Mouse (Mus musculus) T-helper 17 cell (primary cell): ENCODE results near the gene Mipep.

Experiments
- in situ Hi-C, 2 experiments: fragments of 300-600 bp; cut with MboI, MseI; formaldehyde crosslinking; loops; 1 replicate in 1 of 2; 2 replicates in 1 of 2; pipeline ENCODE4 v1.15.1; 2025; ENCODE audit warnings: high pct_unique_total_duplicates in 2 of 2

The Mipep gene

DNA sequence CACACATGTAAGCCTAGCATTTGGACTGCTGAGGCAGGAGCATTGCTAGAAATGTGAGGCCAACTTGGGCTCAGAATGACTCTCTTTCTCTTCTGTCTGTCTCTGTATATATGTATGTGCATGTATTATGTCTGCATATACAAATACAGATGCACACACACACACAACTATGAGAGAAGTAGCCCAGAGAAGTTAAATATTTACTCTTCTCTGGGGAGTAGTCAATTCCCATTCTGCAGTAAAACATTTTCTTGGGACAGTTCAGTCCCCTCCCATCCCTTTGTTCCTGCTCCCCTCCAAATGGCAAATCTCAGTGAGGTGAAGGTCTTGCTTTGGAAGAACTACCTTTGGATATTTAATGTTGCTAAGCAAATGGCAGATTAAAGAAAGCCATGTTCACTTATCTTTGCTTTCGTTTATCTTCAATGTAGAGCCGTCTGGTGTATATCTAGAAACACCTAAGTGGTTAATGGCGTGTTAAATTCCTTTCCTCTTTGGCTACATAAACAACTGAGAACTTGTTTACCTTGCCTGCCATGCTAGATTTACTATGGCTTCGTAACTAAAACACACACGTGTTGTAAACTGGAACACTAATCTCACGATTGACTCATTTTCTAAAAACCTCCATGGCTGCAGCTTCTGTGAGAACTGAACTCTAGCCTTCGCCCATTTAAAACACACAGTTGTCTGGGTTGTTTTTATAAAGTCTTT is 72.0 kb downstream of the Mipep start:
- in situ Hi-C loops = no loop called here

DNA sequence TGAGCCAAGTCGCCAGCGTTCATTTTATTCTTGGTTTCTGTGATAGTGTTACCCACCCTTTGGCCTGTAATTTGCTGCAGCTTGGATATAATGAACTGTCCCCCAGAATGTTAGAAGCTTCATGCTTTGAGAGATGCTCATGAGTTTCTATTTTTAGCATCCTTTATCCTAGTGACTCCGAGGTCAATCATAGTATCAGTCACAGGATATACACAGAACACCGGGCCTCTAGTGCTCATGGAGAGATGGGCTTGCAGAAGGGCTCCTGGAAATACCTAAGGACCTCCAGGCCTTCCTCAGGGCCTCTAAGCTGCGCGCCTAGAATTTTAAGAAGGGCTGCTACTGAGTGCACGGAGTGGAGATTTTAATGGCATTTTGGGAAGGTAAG is 72.5 kb downstream of the Mipep start:
- in situ Hi-C loops = no loop called here

DNA sequence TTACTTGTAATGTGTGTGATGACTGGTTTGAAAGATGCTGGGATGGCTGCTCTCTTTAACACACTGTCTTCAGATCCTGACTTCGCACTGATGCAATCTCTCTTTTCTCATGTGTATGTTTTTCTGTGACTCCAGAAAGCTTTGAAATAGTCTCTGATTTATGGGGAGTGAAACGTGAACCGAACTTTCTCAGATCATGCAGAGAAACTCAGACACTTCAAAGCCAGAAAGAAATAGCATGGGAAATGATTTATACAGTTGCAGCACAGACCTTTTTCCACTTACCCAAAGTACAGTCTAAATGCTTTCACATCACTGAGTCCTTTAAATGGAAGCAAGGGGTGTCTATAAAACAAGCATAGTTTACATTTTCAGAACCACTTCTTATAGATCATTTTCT is 79.0 kb downstream of the Mipep start:
- in situ Hi-C loops = no loop called here

DNA sequence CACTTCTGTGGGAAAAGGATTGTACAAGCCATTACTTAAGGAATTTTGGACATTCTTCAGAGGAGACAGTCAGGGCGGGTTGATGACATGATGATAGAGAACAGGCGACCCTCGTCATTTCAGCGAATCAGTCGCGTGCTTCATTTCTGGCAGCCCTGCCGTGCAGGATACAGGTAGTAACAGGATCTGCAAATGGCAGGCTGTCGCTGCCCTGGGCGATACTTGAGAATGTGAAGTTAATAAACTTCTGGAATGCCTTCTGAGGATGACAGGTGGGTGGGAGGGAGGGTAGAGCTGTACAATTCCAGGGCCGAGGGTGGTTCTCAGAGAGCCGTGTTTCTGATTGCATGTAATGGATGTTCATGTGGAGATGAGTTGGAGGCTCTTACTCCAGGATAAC is 82.0 kb downstream of the Mipep start:
- in situ Hi-C loops = no loop called here

DNA sequence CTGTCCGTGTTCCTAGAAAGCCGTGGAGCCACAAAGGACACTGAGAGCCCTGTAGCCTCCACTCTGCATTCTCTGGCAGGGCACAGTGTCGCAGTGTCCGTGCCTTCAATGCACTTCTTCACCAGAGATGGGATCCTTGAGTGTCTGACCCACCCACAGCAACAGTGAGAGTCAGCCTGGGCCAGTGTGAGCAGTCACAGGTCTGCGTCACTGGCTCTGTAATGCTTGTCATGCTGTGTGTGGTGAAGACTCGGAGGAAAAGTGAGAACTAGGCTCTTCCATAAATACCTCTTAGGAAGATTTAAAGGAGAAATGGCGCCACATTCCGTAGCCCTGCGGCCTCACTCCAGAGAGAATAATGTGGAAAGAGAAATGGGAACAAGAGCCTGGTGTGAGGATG is 84.0 kb downstream of the Mipep start:
- in situ Hi-C loops = no loop called here

DNA sequence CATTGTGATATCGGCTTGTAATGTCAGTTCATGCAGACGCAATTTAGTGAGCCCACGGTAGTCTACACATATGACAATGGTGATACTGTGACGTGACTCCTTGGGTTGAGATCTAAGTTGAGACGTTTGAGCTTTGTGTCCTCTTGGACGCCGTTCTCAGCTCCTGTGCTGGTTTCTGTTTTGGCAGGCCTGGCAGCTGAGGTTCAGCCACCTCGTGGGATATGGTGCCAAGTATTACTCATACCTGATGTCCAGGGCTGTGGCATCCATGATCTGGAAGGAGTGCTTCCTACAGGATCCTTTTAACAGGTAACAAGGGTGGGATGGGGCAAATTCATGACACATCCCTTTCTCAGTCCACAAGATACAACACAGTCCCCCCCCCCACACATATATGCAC is 87.5 kb downstream of the Mipep start:
- in situ Hi-C loops = loop anchor here in 1 of 2 experiments (5.0 kb wide), 1 partner anchor 35 kb away; no protein-coding TSS in a partner anchor

DNA sequence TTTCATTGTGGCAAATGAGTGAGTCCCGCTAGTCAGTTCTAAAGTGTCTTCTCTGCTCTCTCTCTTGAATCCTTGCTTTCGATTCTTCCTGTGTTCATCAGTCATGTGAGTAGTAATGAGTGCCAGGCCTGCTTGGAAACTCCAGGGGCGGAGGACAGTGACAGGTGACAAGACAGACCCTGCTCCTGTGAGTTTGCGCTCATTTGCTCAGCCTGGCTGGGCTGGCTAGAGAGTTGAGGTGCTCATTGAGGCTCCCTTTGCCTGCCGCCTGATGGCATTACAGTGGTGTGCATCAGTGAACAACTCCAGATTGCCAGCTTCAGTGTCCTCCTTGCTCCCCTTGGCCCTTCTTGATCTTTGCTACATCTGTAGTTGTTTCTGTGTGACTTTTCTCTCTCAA is 97.7 kb downstream of the Mipep start:
- in situ Hi-C loops = no loop called here

DNA sequence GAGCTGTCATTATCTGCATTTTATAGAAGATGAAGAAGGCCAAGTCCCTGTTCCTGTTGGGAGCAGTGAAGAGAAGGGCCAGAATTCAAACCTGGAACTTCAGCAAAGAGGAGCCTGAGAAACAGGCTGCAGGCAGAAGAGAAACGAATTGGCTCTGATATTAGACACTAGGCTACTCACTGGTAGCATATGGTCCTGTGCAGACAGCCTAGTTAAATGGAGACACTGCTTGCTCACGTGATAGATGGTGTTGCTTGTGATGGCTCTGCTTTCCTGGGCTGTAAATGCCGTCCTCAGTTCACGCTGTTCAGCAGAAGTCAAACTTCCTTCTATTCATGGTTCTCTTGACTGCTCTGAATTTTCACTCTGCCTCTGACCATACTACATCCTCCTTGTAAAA is 98.3 kb downstream of the Mipep start:
- in situ Hi-C loops = no loop called here

DNA sequence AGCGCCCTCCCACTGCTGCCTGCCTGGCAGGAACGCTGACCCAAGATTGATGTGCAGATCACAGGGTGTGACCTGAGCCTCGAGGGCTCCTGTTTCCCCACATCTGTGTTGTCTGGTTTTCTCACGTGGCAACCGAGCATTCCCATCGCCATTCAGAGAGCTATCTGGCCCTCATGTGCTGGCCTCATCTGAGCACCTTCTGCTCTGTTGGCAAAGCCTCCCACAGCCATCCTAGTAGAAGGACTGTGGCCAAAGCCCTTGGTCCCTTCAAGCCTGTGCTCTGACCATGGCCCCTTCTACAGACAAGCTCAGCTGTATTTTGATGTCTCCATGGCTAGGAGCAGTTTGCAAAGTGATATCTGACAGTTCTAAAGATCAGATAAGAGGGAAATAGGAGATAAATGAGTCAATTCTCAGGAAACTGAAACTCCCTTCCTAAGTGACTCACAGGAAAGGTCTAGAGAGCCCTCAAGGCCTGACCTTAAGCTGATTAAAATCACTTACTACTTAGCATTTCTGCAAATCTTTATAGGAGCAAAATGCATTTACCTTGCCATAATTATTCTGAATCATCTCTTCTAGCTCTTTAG is 101.1 kb downstream of the Mipep start:
- in situ Hi-C loops = loop anchor here in 1 of 2 experiments (5.0 kb wide), 1 partner anchor 232 kb away; no protein-coding TSS in a partner anchor

DNA sequence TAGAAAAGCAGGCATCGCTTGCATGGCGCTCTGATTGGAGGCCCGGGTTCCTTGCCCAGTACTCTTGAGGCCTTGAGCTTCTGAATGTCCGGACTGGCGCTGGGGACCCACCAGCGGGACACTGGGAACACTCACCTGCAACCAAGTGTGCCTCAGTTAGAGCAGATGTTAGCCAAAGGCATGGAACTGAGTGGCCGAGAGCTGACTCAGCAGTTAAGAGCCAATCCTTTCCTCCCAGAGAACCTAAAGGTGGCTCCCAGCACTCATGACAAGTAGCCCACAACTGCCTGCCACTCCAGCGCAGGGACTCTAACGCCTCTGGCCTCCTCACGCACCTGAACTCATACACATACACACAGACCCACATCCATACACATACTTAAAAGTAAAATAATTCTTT is 109.5 kb downstream of the Mipep start:
- in situ Hi-C loops = no loop called here

DNA sequence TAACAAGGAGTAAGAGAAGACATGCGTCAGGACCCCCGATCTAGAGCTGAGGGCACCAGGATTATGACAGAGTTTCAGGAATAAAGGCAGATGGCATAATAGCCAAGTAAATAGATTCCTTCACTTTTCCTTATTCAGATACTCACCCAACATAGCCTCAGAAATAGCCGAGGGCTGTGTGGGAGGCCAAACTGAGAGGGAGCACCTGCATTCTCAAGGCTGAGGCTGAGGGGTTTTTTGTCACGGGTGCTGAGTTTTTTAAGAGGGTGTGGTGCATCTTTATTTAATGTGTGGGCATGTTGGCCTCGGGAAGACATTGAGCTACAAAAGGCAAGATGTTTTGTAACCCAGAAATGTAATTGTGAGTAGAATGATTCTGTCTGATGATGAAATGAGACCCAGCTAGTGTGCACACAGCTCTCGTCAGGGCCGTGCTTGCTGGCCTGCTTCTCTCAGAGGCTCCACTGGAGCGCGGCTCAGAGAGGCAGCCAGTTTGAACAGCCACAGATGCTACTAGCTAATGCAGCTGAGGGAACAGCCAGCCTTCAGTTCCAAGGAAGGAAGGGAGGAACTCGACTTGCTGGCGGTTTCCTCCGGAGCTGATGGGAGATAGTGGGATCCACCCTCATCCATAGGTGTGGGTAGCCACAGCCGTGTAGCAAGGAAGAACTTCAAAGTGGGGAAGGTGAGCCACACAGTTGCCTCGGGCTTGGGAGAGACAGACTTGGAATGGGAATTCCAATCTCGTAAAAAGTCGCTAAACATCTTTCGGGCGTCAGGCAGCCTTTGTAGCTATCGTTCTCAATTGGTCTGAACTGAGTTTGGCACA is 111.0 kb downstream of the Mipep start:
- in situ Hi-C loops = no loop called here

DNA sequence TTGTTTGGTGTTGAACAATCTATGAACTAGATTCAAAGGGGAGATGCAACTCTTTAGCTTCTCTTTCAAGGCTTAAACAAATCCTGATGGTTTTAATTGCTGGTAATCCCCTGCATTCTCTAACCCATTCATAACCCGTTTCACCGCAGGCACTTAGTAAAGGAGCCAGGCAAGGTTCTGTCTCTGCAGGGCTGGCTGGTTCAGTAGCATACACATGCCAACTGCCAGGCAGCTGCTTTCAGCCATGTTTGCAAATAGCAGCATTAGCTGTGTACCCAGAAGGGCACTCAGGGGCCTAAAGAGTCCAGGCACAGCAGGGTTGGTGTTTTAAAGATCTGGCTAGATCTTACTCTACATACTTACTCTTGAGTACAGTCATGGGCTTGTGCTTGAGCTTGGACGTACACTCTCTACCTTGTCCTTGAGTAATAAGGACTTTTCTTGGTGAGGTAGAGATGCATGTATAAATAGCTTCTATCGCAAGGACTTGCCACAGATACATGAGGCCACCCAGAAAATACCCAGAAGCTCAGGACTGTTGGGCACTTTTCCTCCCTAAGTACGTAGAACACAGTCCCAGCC is 113.8 kb downstream of the Mipep start:
- in situ Hi-C loops = no loop called here

DNA sequence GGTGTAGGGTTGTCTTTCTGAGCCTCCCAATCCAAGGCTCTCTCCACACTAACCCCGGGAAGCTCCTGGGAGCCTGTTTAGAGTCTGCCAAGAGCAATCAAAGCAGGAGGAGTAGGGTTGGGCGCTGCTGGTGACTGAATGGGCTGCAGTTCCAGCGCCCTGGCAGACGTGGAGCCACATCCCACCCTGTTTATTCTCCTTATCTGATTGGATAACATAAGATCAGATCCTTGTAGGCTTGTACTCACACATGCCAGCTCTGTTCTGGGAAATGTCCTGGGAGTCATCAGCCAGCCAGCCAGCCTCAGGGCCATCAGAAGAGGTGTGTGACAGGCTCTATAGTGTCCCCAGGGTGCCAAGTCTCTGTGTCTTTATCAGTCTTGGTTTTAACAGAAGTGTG is 120.1 kb downstream of the Mipep start:
- in situ Hi-C loops = no loop called here

DNA sequence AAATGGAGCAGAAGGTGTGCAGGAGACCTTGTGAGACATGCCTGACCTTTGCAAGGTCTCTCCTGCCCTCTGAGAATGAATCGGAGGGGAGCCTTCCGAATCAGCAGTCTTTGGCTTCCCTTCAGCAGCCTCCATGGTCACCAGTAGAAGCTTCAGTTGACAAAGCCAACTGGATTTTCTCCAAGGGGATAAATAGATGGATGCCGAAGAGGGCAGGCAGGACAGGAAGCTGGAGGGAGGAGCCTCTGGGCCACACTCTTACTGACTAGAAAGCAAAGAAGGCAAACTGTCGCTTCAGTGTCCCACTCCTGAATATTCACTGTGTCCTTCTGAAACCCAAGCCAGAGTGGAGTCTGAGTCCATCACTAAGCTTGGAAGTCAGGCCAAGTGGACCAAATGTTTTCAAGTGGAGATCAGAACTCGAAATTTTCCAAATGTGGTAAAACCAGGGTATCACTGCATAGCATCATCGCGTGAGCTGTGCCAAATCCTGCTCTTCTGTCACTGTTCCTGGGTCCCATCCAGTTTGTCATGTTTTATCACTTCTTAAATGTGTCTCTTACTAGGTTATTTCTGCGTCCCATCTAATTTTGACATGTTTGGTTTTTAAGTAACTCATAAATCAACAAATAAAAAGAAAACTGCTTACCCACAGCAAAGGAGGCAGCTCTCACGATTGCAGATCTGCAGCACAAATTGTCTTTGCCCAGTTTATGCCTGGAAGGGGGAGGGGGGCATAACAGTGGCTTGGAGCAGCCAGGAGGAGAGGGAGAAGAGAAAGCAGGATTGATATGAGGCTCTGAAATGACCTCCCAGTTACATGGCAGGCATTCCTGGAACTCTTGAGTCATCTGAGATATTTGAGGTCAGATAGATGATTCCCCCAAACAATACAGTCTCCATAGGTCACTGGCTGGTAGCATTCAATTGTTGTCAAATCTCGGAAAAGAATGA is 122.3 kb downstream of the Mipep start:
- in situ Hi-C loops = loop anchor here in 1 of 2 experiments (5.0 kb wide), 1 partner anchor 34 kb away; no protein-coding TSS in a partner anchor

DNA sequence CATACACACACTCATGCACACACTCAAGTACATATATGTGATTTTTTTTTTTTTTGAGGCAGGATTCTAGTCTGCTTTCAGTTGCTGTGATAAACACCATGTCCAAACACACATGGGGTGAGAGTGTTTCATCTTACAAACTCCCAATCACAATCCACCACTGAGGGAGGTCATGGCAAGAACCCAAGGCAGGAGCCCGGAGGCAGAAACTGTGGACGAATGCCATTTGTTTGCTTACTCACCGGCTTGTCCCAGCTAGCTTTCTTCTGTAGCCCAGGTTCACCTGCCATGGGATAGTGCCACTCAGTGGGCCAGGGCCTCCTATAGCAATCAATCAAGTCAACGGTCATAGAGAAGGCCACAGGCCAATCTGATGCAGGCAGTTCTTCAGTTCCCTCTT is 125.0 kb downstream of the Mipep start:
- in situ Hi-C loops = loop anchor here in 1 of 2 experiments (5.0 kb wide), 1 partner anchor 37 kb away; no protein-coding TSS in a partner anchor

DNA sequence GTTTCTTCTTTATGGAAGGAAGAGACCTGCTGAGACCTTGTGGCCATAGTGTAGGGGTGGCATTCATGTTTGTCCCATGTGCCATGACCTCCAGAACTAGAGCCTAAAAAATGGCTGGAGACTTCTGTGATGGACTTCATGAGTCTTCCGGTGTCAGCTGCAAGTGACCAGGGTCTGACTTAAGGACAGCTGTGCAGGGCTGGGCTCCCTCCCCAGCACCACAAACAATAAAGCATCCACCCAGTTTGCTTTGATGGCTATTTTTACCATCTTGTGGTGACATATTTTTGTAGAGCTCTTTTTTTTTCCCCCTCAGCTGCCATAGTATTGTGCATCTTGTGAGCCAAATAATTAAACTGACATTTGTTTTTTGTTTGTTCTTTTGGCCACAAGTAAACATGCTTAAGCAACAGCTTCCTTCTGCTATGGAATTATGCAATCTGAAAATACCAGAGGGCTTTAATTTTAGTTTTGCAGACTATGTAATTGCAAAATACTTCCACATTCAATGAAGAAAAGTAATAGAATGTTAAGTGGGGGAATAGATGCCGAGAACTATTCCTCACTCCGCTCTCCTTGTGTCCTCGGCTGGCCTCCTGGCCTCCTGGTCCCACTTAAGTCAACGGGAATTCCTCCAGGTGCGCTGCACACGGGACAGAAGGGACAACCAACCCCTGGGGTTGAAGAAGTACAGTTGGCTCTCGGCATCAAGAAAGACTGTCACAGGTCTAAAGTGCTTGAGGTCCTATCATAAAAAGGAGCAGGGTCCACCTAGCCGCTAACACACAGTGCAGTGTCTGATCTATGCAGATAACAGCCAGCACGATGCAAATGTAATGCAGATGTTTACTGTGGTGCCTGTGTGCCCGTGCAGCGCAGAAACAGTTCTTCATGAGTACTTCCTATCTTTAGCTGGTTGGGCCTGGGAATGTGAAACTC is 126.4 kb downstream of the Mipep start:
- in situ Hi-C loops = no loop called here

DNA sequence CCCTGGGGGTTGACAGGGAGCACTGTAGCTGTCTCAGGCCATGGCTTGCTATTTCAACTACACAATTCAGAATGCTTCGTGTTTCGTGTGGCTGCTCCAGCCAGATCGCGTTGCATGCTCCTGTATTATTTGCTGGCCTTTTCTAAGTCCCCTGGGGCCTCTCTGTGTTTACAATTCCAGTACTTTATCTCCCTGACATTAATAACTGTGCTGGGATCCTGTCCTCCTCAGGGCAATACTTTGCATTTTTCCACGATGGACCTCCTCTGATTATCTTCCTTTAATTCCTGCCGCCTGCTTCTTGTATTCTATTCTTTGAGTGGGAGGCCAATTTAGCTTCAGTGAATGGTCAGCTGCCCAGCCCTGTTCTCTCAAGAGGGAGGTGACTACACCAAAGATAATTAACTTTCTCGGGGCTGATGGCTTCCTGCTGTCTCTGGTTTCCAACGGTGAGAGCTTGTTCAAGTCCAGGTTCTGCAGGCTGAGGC is 128.7 kb downstream of the Mipep start:
- in situ Hi-C loops = no loop called here

DNA sequence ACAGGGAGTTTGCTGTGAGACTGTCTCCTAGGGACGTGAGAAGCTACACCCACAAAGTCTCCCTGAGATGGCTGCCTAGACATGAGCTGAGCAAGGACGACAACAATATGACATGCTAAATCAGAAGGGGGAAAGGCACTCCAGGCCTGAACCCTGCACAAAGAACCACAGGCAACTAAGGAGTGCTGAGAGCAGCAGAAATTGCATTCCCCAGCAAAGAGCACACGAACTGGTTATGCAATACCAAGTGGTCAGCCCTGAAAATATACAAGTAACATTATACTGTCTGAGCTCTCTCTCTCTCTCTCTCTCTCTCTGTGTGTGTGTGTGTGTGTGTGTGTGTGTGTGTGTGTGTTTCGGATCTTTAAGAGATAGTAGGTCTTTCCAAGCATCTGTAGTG is 132.3 kb downstream of the Mipep start:
- in situ Hi-C loops = loop anchor here in 1 of 2 experiments (5.0 kb wide), 1 partner anchor 99 kb away; no protein-coding TSS in a partner anchor

DNA sequence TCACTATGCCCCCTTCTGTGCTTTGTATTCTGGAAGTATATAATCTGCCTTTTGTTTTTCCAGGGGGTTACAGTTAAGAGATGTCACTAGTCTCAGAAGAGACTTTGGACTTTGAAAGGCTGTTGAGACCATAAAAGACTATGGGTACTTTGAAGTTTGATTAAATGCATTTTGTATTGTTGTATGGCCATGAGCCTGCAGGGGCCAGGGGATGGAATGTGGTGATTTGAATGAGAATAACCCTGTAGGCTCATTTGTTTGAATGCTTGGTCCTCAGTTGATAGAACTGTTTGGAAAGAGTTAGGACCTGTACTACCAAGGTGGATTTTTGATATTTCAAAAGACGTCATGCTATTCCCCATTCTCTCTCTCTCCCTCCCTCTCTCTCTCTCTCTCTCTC is 141.6 kb downstream of the Mipep start:
- in situ Hi-C loops = no loop called here

DNA sequence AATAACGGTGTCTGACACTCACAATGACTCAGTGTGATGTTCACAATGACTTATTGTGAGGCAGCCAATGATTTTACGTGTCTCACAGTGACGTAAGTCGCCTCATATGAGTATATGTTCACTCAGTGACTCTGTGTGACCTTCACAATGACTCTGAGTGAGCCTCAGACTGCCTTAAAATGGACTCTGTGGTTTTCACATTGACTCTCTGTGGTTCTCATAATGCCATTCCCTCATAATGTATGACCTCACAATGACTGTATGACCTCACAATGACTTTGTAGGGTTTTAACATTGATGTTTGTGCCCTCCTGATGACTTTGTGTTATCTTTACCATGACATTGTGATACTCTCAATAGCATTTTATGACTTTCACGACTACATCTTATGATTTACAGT is 151.3 kb downstream of the Mipep start:
- in situ Hi-C loops = no loop called here
